Mouse (Mus musculus): ENCODE data around the gene Shc2. TPM values are rescaled to one million over a fixed set of nuclear protein-coding genes. Genes with fewer than 3 reads are reported as not detected.

Gene Shc2
- total and polyA plus RNA-seq, 3 experiments: not detected

DNA sequence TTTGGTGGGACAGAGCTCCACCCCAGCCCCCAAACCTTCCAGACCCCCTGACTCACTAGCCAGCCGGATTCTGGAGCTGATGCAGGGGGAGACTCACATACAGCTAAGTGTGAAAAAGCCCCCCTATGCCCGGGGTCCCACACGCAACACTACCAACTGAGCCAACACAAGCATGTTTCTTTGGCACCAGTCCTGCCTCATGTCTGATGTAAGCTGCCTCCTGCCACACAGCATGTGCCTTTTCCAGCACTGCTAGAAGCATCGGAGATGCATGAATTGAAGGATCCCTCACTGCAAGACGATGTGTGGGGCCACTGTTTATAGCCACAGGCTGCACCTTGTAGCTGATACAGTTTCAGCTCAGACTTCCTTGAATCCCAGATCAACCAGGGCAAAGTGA lies 9.3 kb downstream of the Shc2 start:
- no peak overlapping the region for H3K27ac ChIP-seq (ENCODE audit: control insufficient read depth, low read depth, low read length)
- no peaks in the 10 kb centered on the region for H3K9me3 ChIP-seq (replicated peaks; ENCODE audit: insufficient read depth, low read length)

DNA sequence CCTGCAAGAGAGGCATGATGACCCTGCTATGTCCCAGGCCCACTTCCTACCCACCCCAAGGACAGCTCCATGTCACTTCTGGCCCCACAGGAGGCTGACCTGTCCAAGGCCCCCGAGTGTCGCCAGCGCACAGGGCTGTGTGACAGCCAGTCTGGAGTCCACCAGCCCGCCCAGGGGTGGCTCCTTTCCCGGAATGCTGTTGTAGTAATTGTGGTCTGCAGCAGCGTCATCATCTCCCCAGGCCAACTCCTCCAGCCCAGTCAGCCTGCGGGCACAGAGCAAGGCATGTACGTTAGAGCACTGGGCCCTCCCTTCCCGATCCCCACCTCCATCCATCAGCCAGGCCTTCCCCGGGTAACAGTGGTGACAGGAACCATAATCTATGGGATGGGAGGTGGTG lies 11.6 kb downstream of the Shc2 start:
- TF ChIP-seq MXI1 (IDR thresholded peaks at IDR 0.05; ENCODE audit: low read depth, low read length) (no peak), MEF2A (IDR thresholded peaks at IDR 0.05; ENCODE audit: extremely low read depth, insufficient replicate concordance, low read depth, low read length, poor library complexity, severe bottlenecking) (no peak), BHLHE40 (IDR thresholded peaks at IDR 0.05; ENCODE audit: borderline replicate concordance, low read depth, low read length) (no peak), UBTF (IDR thresholded peaks at IDR 0.05; ENCODE audit: borderline replicate concordance, insufficient read depth, low read depth, low read length) (no peak), POLR2AphosphoS5 (IDR thresholded peaks at IDR 0.05; ENCODE audit: borderline replicate concordance, low read depth, low read length) (no peak), KAT2A (conservative IDR thresholded peaks at IDR 0.05; ENCODE audit: low read depth, low read length) (no peak), POLR2AphosphoS2 (IDR thresholded peaks at IDR 0.05; ENCODE audit: low read length) (no peak), MAZ (IDR thresholded peaks at IDR 0.05; ENCODE audit: low read depth, low read length) (no peak), USF1 (IDR thresholded peaks at IDR 0.05; ENCODE audit: low read depth, low read length) (no peak), MAX (IDR thresholded peaks at IDR 0.05; ENCODE audit: low read length) (no peak), MAFK (IDR thresholded peaks at IDR 0.05; ENCODE audit: borderline replicate concordance, low read depth, low read length) (no peak), EP300 (IDR thresholded peaks at IDR 0.05; ENCODE audit: low read depth in 1 of 2, low read length in 2 of 2) (no peak), ETS1 (IDR thresholded peaks at IDR 0.05; ENCODE audit: low read depth, low read length) (no peak), CTCF (IDR thresholded peaks at IDR 0.05 in 2 of 3, conservative IDR thresholded peaks at IDR 0.05 in 1 of 3; ENCODE audit: control insufficient read depth in 1 of 3, insufficient read depth in 1 of 3, low read depth in 2 of 3, low read length in 3 of 3, poor library complexity in 1 of 3, severe bottlenecking in 1 of 3) (no peak), ZMIZ1 (IDR thresholded peaks at IDR 0.05; ENCODE audit: low read depth, low read length) (no peak), USF2 (IDR thresholded peaks at IDR 0.05; ENCODE audit: borderline replicate concordance in 1 of 2, insufficient read depth in 1 of 2, low read depth in 1 of 2, low read length in 2 of 2) (no peak), GATA1 (IDR thresholded peaks at IDR 0.05; ENCODE audit: low read depth, low read length) (no peak), RAD21 (IDR thresholded peaks at IDR 0.05; ENCODE audit: low read depth, low read length) (no peak), TAL1 (IDR thresholded peaks at IDR 0.05; ENCODE audit: low read length) (no peak)
- Histone ChIP-seq H3K4me3 (ENCODE audit: control insufficient read depth in 1 of 2, insufficient read depth in 1 of 2, low read depth in 2 of 2, low read length in 2 of 2) (no peak overlapping the region), H3K36me3 (ENCODE audit: control insufficient read depth in 1 of 2, insufficient read depth in 2 of 2, low read length in 2 of 2) (no peaks in the 10 kb centered on the region), H3K27ac (ENCODE audit: control insufficient read depth, low read depth, low read length) (no peak overlapping the region), H3K9me3 (replicated peaks; ENCODE audit: insufficient read depth, low read length) (no peaks in the 10 kb centered on the region), H3K79me2 (ENCODE audit: control insufficient read depth, insufficient read depth, low read length, poor library complexity) (no peaks in the 10 kb centered on the region), H3K27me3 (ENCODE audit: control insufficient read depth in 1 of 2, insufficient read depth in 2 of 2, low read length in 2 of 2) (peaks cover 0 to 1% of the 10 kb centered on the region in 2 experiments; a peak in 2 of 4 replicates), H3K4me1 (ENCODE audit: control insufficient read depth in 1 of 2, insufficient read depth in 2 of 2, low read length in 2 of 2) (no peaks in the 10 kb centered on the region), H3K9ac (ENCODE audit: control insufficient read depth, low read depth, low read length, poor library complexity, severe bottlenecking) (no peak overlapping the region)
- DNase-seq (ENCODE audit: low read depth, low spot score): no peak

More for the DNA sequence above, 9.3 kb downstream of the Shc2 start:
- Histone ChIP-seq H3K4me3 (ENCODE audit: control insufficient read depth in 1 of 2, insufficient read depth in 1 of 2, low read depth in 2 of 2, low read length in 2 of 2) (no peak overlapping the region), H3K79me2 (ENCODE audit: control insufficient read depth, insufficient read depth, low read length, poor library complexity) (no peaks in the 10 kb centered on the region), H3K4me1 (ENCODE audit: control insufficient read depth in 1 of 2, insufficient read depth in 2 of 2, low read length in 2 of 2) (no peaks in the 10 kb centered on the region), H3K36me3 (ENCODE audit: control insufficient read depth in 1 of 2, insufficient read depth in 2 of 2, low read length in 2 of 2) (no peaks in the 10 kb centered on the region), H3K27me3 (ENCODE audit: control insufficient read depth in 1 of 2, insufficient read depth in 2 of 2, low read length in 2 of 2) (peaks cover 0 to 1% of the 10 kb centered on the region in 2 experiments; a peak in 2 of 4 replicates), H3K9ac (ENCODE audit: control insufficient read depth, low read depth, low read length, poor library complexity, severe bottlenecking) (no peak overlapping the region)
- no peak for TF ChIP-seq TCF12 (IDR thresholded peaks at IDR 0.05; ENCODE audit: low read depth, low read length)
- TF ChIP-seq ZKSCAN1 (IDR thresholded peaks at IDR 0.05; ENCODE audit: low read depth, low read length): no peak
- TF ChIP-seq TBP (IDR thresholded peaks at IDR 0.05; ENCODE audit: low read depth, low read length): no peak
- TF ChIP-seq ELF1 (IDR thresholded peaks at IDR 0.05; ENCODE audit: low read depth, low read length): no peak
- TF ChIP-seq NRF1 (IDR thresholded peaks at IDR 0.05; ENCODE audit: insufficient read depth, low read depth, low read length, poor library complexity, severe bottlenecking): no peak
- no peak for TF ChIP-seq ZMIZ1 (IDR thresholded peaks at IDR 0.05; ENCODE audit: low read depth, low read length)
- DNase-seq (ENCODE audit: low read depth, low spot score): no peak
